Mouse (Mus musculus) G1E (cell line): Measurements from ENCODE around the gene Lsm6. TPM values are rescaled to one million over a fixed set of nuclear protein-coding genes. Genes with fewer than 3 reads are reported as not detected.

Source experiments
- ATAC-seq: 2 replicates; pipeline ENCODE4 v1.8.0; 2016; ENCODE audit warnings: mild to moderate bottlenecking; ENCODE audit not compliant: insufficient number of reproducible peaks, poor library complexity, low FRiP score, severe bottlenecking; ENCODE audit errors: extremely low read depth
- DNase-seq: peaks from one replicate; pipeline ENCODE4 v3.0.0; 2012; ENCODE audit warnings: low spot score
- H3K27me3 ChIP-seq: 2 replicates; pipeline ENCODE4 v1.6.1; 2012; ENCODE audit warnings: mild to moderate bottlenecking, low read length, inconsistent platforms; ENCODE audit not compliant: insufficient read depth
- H3K36me3 ChIP-seq: replicated peaks from 2 replicates; pipeline ENCODE3; 2012; ENCODE audit warnings: mild to moderate bottlenecking, inconsistent platforms
- H3K4me1 ChIP-seq: 2 replicates; pipeline ENCODE4 v1.6.1; 2012; ENCODE audit warnings: low read depth, low read length, inconsistent platforms, mixed read lengths; ENCODE audit not compliant: insufficient read depth
- H3K4me3 ChIP-seq: 2 replicates; pipeline ENCODE4 v1.5.1; 2012; ENCODE audit warnings: low read depth, mild to moderate bottlenecking, inconsistent platforms, low read length, moderate library complexity, mixed read lengths
- H3K9me3 ChIP-seq: replicated peaks from 2 replicates; pipeline ENCODE4 v1.6.1; 2012; ENCODE audit warnings: inconsistent platforms
- CTCF ChIP-seq: IDR thresholded peaks from 2 replicates; pipeline ENCODE4 v1.5.1; 2012; ENCODE audit warnings: low read depth, low read length, inconsistent platforms, mixed read lengths
- GATA1 ChIP-seq: IDR thresholded peaks from 2 replicates; pipeline ENCODE4 v1.6.1; 2012; ENCODE audit warnings: borderline replicate concordance, low read length, inconsistent platforms, mixed read lengths
- GATA2 ChIP-seq: IDR thresholded peaks from 2 replicates; pipeline ENCODE4 v1.6.1; 2012; ENCODE audit warnings: low read depth, low read length, inconsistent platforms, borderline replicate concordance
- POLR2AphosphoS5 ChIP-seq: IDR thresholded peaks from 2 replicates; pipeline ENCODE4 v1.6.1; 2012; ENCODE audit warnings: low read depth, low read length, inconsistent platforms; ENCODE audit not compliant: insufficient replicate concordance
- TAL1 ChIP-seq: conservative IDR thresholded peaks from 2 replicates; pipeline ENCODE4 v1.6.1; 2012; ENCODE audit warnings: low read depth, low read length, inconsistent platforms, mixed read lengths
- polyA plus RNA-seq: library from polyadenylated mRNA; stranded (reverse); fragments of >175 nt; gene quantifications from 2 replicates; pipeline ENCODE4 v1.2.3, GENCODE M21; 2012
- total RNA-seq, 2 experiments: library from RNA; stranded (forward) in 1 of 2; stranded (reverse) in 1 of 2; fragments of 200-1000 nt in 1 of 2; fragments of >200 nt in 1 of 2; fragmentation: Nextera tagmentation in 1 of 2; gene quantifications; 2 replicates each; pipeline ENCODE4 v1.2.3; 2014 to 2017

Gene Lsm6
- total and polyA plus RNA-seq, 3 experiments = 3.8 to 144 (median 49.4) TPM

DNA sequence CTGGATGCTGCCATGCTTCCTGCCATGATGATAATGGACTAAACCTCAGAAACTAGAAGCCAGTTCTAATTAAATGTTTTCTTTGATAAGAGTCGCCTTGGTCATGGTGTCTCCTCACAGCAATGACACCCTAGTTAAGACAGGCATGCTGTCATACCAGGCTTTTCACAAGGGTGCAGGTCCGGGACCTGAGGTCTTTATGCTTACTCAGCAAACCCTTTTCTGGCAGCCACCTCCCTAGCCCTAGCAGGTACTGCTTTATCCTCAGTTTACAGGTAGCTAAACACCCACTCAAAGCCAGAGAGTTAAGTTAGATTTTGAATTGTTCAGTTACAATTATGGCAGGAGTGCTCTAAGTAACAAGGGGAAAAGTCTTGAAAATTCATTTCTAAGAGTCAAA, 6.2 kb downstream of the Lsm6 start:
- peaks cover 92% of the 10 kb centered on the region for H3K36me3 ChIP-seq
- H3K4me3 ChIP-seq = no peak overlapping the region
- no peak for DNase-seq
- no peaks in the 10 kb centered on the region for H3K9me3 ChIP-seq
- TF ChIP-seq GATA1 (no peak), POLR2AphosphoS5 (no peak), GATA2 (no peak), CTCF (no peak), TAL1 (no peak)
- ATAC-seq = no peak
- peaks cover 20% of the 10 kb centered on the region for H3K4me1 ChIP-seq
- no peaks in the 10 kb centered on the region for H3K27me3 ChIP-seq

DNA sequence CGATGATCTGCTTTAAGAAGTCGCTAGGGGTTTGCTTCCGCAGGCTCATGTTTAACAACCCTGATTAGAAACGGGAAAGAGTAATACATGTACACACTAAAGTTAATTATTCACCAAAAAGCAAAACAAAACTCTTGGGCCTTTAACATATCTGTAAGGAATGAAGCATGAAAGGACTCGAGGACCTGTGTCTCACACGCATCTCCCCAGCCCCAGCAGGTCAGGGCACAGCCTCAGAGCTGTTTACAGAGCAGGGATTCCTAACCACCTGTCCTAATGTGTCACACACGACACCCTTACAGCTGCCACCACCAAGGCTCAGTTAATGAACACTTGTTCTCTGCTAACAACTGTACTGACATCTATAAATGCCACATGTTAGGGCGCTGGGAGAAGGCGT, 7.9 kb downstream of the Lsm6 start:
- no peak for TF ChIP-seq POLR2AphosphoS5
- TF ChIP-seq GATA2 = no peak
- no peak for TF ChIP-seq CTCF
- no peak for TF ChIP-seq TAL1
- no peak for TF ChIP-seq GATA1
- DNase-seq (no peak), ATAC-seq (no peak)
- Histone ChIP-seq H3K9me3 (no peaks in the 10 kb centered on the region), H3K4me1 (peaks cover 17% of the 10 kb centered on the region; the same call in 1 of the 2 replicates), H3K27me3 (no peaks in the 10 kb centered on the region), H3K36me3 (peaks cover 94% of the 10 kb centered on the region), H3K4me3 (no peak overlapping the region)

DNA sequence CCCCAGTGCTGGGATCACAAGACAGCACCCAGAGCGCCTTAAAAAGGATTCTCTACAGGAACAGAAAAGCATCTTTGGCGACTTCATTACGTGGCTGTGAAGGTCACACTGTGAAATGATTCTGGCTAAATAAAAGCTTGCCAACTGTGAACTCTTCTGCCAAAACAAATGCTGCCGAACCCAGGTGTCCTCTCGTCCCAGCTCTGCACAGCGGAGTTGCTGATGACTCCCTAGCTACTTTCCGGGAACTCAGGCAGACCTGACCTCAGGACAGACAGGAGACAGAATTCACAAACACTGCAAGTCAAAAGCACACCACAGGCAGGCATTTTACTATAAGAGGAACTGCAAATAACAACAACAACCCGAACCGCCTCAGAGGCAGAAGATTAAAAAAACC, 8.5 kb downstream of the Lsm6 start:
- ATAC-seq = no peak
- Histone ChIP-seq H3K4me3 (no peak overlapping the region), H3K9me3 (no peaks in the 10 kb centered on the region), H3K27me3 (no peaks in the 10 kb centered on the region), H3K4me1 (peaks cover 14% of the 10 kb centered on the region; the same call in 1 of the 2 replicates), H3K36me3 (peaks cover 94% of the 10 kb centered on the region)
- no peak for DNase-seq
- TF ChIP-seq POLR2AphosphoS5 (no peak), GATA2 (no peak), GATA1 (no peak), CTCF (no peak), TAL1 (no peak)

DNA sequence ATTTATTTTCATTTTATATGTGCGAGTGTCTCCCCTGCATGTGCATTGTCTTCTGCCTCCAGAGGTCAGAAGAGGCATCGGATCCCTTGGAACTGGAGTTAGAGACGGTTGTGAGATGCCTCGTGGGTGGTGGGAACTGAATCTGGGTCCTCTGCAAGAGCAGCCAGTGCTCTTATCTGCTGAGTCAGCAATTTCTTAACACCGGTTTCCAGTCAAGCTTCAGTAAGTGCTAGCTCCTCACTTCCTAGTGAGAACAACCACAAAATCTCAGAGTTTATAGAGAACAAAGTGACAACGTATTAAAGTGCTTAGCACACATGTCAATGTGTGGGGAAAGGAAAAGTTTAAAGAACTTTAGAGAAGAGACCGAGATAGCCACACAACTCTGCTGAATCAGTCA, 9.2 kb downstream of the Lsm6 start:
- no peak for DNase-seq
- TF ChIP-seq POLR2AphosphoS5 = no peak
- no peak for TF ChIP-seq GATA1
- TF ChIP-seq GATA2 = no peak
- TF ChIP-seq TAL1 = no peak
- TF ChIP-seq CTCF = no peak
- Histone ChIP-seq H3K36me3 (peaks cover 94% of the 10 kb centered on the region), H3K4me3 (no peak overlapping the region), H3K9me3 (no peaks in the 10 kb centered on the region), H3K4me1 (peaks cover 9% of the 10 kb centered on the region; the same call in 1 of the 2 replicates), H3K27me3 (no peaks in the 10 kb centered on the region)
- ATAC-seq = no peak

DNA sequence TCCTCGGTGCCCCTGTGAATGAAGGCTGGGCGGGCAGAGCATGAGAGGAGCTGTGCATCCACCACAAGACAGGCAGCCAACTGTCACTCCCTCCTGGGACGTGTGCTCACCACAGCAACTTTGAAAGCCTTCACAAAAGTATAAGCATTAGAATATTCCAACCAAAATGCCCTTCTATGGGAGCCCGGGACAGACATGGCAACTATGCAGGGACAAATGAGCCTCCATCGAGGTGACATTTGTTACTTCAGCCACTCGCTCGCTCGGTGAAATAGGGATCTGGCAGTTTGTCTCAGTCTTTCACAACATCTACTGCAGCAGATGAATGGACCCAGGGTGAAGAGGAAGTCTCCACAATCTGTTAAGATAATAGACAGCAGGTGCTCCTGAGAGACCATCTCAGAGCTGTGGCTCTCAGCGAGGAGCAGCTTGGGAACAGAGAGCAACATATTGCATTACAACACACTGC, 10.7 kb downstream of the Lsm6 start:
- Histone ChIP-seq H3K9me3 (no peaks in the 10 kb centered on the region), H3K27me3 (no peaks in the 10 kb centered on the region), H3K4me1 (peaks cover 9% of the 10 kb centered on the region; the same call in 1 of the 2 replicates), H3K36me3 (peaks cover 94% of the 10 kb centered on the region), H3K4me3 (no peak overlapping the region)
- DNase-seq = no peak
- no peak for ATAC-seq
- TF ChIP-seq TAL1 (no peak), POLR2AphosphoS5 (no peak), CTCF (no peak), GATA2 (no peak), GATA1 (no peak)

DNA sequence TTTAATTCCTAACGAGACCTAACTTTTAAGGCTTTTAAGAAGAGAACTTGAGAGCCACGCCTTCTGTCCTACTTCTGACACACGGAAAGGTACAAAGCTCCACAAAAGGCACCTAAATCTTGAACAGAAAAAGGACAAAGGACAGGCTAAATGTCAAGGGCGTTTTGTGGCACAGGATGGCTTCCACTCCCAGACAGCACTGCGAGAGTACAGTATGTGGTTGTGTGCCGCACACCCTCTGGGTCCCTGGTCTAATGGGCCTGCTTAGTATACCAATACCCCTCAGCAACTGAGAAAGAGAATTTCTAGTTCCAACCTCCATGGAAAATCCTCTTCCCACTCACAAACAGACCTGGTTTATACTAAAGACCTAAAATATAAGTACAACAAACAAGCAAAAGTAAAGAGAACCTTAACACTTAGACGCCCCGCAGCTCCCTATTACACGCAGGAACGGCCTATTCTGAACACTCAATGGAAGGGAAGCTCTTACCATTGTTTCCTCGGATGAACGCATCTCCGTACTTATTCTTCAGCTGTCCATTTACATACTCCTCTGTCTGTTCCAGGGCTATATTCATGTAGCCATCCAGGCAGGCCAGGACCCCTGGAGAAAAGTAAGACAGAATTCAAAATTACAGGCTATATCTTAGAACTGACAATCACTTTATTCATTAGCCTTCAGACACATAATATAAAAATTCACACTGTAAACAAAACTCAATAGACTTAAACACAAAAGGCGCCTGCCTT, 11.3 kb downstream of the Lsm6 start:
- DNase-seq (no peak), ATAC-seq (no peak)
- H3K4me3 ChIP-seq = no peak overlapping the region
- no peaks in the 10 kb centered on the region for H3K9me3 ChIP-seq
- no peaks in the 10 kb centered on the region for H3K27me3 ChIP-seq
- peaks cover 9% of the 10 kb centered on the region; the same call in 1 of the 2 replicates for H3K4me1 ChIP-seq
- peaks cover 96% of the 10 kb centered on the region for H3K36me3 ChIP-seq
- TF ChIP-seq TAL1 (no peak), GATA2 (no peak), POLR2AphosphoS5 (no peak), GATA1 (no peak), CTCF (no peak)

DNA sequence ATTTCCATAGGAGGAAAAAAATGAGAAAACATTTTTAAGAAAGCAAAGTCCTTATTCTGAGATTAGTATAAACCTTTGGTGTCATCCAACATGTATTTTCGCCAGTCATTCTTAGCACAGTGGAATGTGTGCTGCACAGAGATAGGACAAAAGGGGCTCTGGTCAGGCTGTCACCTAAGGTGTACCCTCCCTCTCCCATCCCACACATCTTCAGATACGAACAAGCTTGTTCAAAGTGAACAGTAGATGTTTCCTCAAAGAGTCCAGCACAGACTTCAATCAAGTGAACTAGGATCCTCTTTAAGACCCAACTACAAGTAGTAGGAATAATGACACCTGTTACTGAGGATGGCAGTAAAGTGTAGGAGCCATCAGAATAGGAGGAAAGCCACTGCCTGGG, 12.1 kb downstream of the Lsm6 start:
- Histone ChIP-seq H3K9me3 (no peaks in the 10 kb centered on the region), H3K4me1 (peaks cover 9% of the 10 kb centered on the region; the same call in 1 of the 2 replicates), H3K36me3 (peaks cover 96% of the 10 kb centered on the region), H3K27me3 (no peaks in the 10 kb centered on the region), H3K4me3 (no peak overlapping the region)
- no peak for TF ChIP-seq CTCF
- no peak for TF ChIP-seq GATA1
- no peak for TF ChIP-seq POLR2AphosphoS5
- no peak for TF ChIP-seq GATA2
- no peak for TF ChIP-seq TAL1
- no peak for ATAC-seq
- no peak for DNase-seq
